Mouse (Mus musculus) lung, postnatal 36 days (tissue): ENCODE data around the gene Cacna2d2.

Experiments
- DNase-seq: peaks from one replicate; pipeline ENCODE4 v3.0.0; 2022; ENCODE audit warnings: mixed read lengths

Gene Cacna2d2

GRCm38 (mm10) chr9:107541474-107542351 lies 142.3 kb downstream of the Cacna2d2 start, which contains the start of the genes Cyb561d2 and Nprl2:
Gene Cyb561d2, minus strand, starts transcription at chr9:107542193.
Gene Nprl2, plus strand, starts transcription at chr9:107542226.
- peak; percentile 96 for DNase-seq

- no peak for DNase-seq
Measured at GRCm38 (mm10) chr9:107542352-107542686, 142.9 kb downstream of the Cacna2d2 start.

GRCm38 (mm10) chr9:107542721-107543120 lies 143.3 kb downstream of the Cacna2d2 start:
- DNase-seq = no peak

GRCm38 (mm10) chr9:107543299-107543698 lies 143.9 kb downstream of the Cacna2d2 start:
- DNase-seq = no peak

GRCm38 (mm10) chr9:107544196-107544700 lies 144.8 kb downstream of the Cacna2d2 start:
- DNase-seq = no peak

- DNase-seq = no peak
Measured at GRCm38 (mm10) chr9:107544729-107545128, 145.3 kb downstream of the Cacna2d2 start.

- DNase-seq = no peak
Measured at GRCm38 (mm10) chr9:107545199-107545598, 145.8 kb downstream of the Cacna2d2 start.

GRCm38 (mm10) chr9:107545602-107546001 lies 146.2 kb downstream of the Cacna2d2 start:
- DNase-seq = peak; percentile 86

GRCm38 (mm10) chr9:107547026-107547425 lies 147.6 kb downstream of the Cacna2d2 start, which contains the start of gene Zmynd10:
Gene Zmynd10, plus strand, starts transcription at chr9:107547298.
- peak; percentile 96 for DNase-seq

GRCm38 (mm10) chr9:107547957-107548356 lies 148.5 kb downstream of the Cacna2d2 start:
- DNase-seq = no peak

GRCm38 (mm10) chr9:107548820-107549219 lies 149.4 kb downstream of the Cacna2d2 start:
- no peak for DNase-seq

- DNase-seq = no peak
Measured at GRCm38 (mm10) chr9:107549297-107550074, 150.1 kb downstream of the Cacna2d2 start.

- peak; percentile 74 for DNase-seq
Measured at GRCm38 (mm10) chr9:107550491-107551116, 151.2 kb downstream of the Cacna2d2 start.

- DNase-seq = peak; percentile 75
Measured at GRCm38 (mm10) chr9:107551117-107551889, 151.9 kb downstream of the Cacna2d2 start, which contains the start of gene Rassf1. Gene Rassf1, plus strand, starts transcription at chr9:107551555.

GRCm38 (mm10) chr9:107551890-107552355 lies 152.5 kb downstream of the Cacna2d2 start:
- no peak for DNase-seq

- DNase-seq = no peak
Measured at GRCm38 (mm10) chr9:107552690-107553393, 153.4 kb downstream of the Cacna2d2 start.

- DNase-seq = no peak
Measured at GRCm38 (mm10) chr9:107553541-107554318, 154.3 kb downstream of the Cacna2d2 start.

- peak; percentile 96 for DNase-seq
Measured at GRCm38 (mm10) chr9:107554319-107554825, 155.0 kb downstream of the Cacna2d2 start.

- peak; percentile 87 for DNase-seq
Measured at GRCm38 (mm10) chr9:107555031-107555457, 155.6 kb downstream of the Cacna2d2 start.

- DNase-seq = no peak
Measured at GRCm38 (mm10) chr9:107555701-107556100, 156.3 kb downstream of the Cacna2d2 start.
